Mouse (Mus musculus) liver, postnatal 0 days (tissue): ENCODE results near the gene Tpm3.

Experiments
- CTCF ChIP-seq: sonication (generic); IDR thresholded peaks from 2 replicates; pipeline ENCODE4 v1.5.1; 2016; ENCODE audit warnings: antibody characterized with exemption, low read depth
- EP300 ChIP-seq: IDR thresholded peaks from 2 replicates; pipeline ENCODE4 v1.6.1; 2016; ENCODE audit warnings: antibody characterized with exemption, low read depth, mild to moderate bottlenecking

- no peak for TF ChIP-seq CTCF
- TF ChIP-seq EP300: no peak
Observed at GRCm38 (mm10) chr3:90115526-90115925, 43.1 kb downstream of the Tpm3 start.
